Mouse (Mus musculus) kidney, embryonic 16.5 days (tissue): ENCODE data around the gene Bcl2l1. TPM values are rescaled to one million over a fixed set of nuclear protein-coding genes. Genes with fewer than 3 reads are reported as not detected.

Source experiments
- ATAC-seq: fragments of 200-750 bp; cut with Nextera tagmentation; 2 replicates; pipeline ENCODE4 v1.8.0; 2017; ENCODE audit warnings: moderate TSS enrichment; ENCODE audit not compliant: low FRiP score, low TSS enrichment
- H3K27ac ChIP-seq: fragments of 300-500 bp; sonication (generic); 2 replicates; pipeline ENCODE4 v1.5.1; 2014; ENCODE audit warnings: low read length
- H3K27me3 ChIP-seq: fragments of 300-500 bp; sonication (generic); 2 replicates; pipeline ENCODE4 v1.6.1; 2014; ENCODE audit warnings: low read length, control low read depth, mixed read lengths; ENCODE audit not compliant: insufficient read depth
- H3K36me3 ChIP-seq: fragments of 300-500 bp; sonication (generic); 2 replicates; pipeline ENCODE4 v1.6.1; 2014; ENCODE audit warnings: low read length, control low read depth, mixed read lengths; ENCODE audit not compliant: insufficient read depth
- H3K4me1 ChIP-seq: fragments of 300-500 bp; sonication (generic); 2 replicates; pipeline ENCODE4 v1.6.1; 2014; ENCODE audit warnings: low read length, control low read depth, mixed read lengths; ENCODE audit not compliant: insufficient read depth
- H3K4me2 ChIP-seq: fragments of 300-500 bp; sonication (generic); replicated peaks from 2 replicates; pipeline ENCODE4 v1.6.1; 2014; ENCODE audit warnings: low read depth, low read length
- H3K4me3 ChIP-seq: fragments of 300-500 bp; sonication (generic); 2 replicates; pipeline ENCODE4 v1.5.1; 2014; ENCODE audit warnings: mild to moderate bottlenecking, low read length
- H3K9ac ChIP-seq: fragments of 300-500 bp; sonication (generic); replicated peaks from 2 replicates; pipeline ENCODE4 v1.6.1; 2014; ENCODE audit warnings: low read length
- H3K9me3 ChIP-seq: fragments of 300-500 bp; sonication (generic); 2 replicates; pipeline ENCODE4 v1.6.1; 2016; ENCODE audit warnings: low read length, control low read depth
- WGBS: fragments of 180-500 bp; shearing (Covaris S2); extraction: QIAGEN DNeasy Blood & Tissue Kit; methylation state at CpG from one replicate; pipeline ENCODE4 v1.1.7; 2014; 5-methylcytosine and 5-hydroxymethylcytosine counted together
- polyA plus RNA-seq: library from polyadenylated mRNA; unstranded; fragments of >200 nt; fragmentation: Nextera tagmentation; extraction: Ambion mirVana; gene quantifications from 2 replicates; pipeline ENCODE4 v1.2.1, GENCODE M21; 2015

Bcl2l1 gene
- polyA plus RNA-seq = 113 and 116 TPM in 2 replicates

DNA sequence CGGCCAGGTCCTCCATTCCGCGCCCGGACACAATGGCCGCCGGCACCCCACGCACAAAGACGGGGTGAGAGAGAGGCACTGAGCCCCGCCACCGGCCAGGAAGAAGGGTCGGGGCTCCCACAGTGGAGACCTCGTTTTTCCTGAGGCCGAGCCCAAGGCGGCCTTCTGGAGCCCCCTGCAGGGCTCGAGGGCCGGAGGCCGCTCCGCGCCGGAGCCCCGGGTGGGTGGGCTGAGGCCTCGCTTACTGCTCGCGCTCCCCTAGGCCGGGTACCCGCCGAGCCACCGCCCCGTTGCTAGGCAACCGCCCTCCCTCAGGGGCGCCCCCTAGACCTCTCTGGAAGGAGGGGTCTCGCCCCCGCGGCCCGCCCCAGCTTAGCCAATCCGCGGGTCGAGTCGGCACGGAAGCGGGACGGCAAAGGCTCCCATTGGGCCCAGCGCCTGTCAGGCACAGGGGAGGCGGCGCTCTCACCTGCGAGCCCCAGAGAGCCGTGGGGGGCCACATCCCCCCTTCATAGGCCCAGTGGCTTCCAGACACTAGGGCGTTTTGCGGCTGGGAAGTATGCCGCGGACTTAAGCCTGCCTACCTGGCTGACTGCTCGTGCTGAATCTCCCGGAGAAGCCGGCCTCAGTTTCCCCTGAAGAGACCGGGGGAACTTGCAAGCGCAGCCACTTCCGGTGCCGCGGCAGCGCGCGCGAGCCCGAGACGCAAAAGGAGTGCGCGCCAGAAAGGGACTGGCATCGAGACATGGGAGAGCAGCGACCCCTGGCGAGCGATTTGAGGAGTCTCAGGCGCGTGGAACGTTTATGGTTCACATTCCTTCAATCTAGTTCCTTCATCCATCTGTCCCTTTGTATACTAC, at the start of gene Bcl2l1:
Bcl2l1 (minus strand) TSS at position 710 of the 860 bp plus-strand sequence.
- Histone ChIP-seq H3K36me3 (no peaks in the 10 kb centered on the region), H3K4me1 (peaks cover 38% of the 10 kb centered on the region), H3K9ac (peak within 1 kb of the TSS; percentile 87)

DNA sequence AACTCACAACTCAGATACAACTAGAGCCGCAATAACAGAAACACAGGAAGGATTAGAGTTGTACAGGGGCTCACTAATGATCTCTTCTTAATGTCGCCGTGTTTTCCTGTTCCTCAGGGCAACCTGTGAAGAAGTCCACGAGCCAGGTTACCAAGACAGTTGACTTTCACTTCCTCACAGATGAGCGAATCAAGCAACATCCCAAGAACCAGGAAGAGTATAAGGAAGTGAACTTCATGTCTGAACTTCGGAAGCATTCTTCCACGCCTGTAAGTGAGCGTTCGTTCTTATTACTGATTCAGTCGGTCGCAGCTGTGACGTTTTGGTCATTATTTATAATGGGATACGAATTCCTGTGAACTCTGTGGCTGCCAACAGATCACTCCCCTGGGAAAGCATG, 49.4 kb upstream of the Bcl2l1 start:
- no peak for ATAC-seq
- Histone ChIP-seq H3K36me3 (peaks cover 70% of the 10 kb centered on the region), H3K9ac (no peak overlapping the region), H3K4me1 (no peaks in the 10 kb centered on the region), H3K27me3 (no peaks in the 10 kb centered on the region), H3K27ac (no peak overlapping the region), H3K4me2 (no peak overlapping the region), H3K9me3 (no peaks in the 10 kb centered on the region), H3K4me3 (no peak overlapping the region)
- 86% methylated on average over 13 of the region's 13 CpGs for WGBS

More for the DNA sequence above, at the start of gene Bcl2l1:
- Histone ChIP-seq H3K27me3 (no peaks in the 10 kb centered on the region), H3K4me2 (peak within 1 kb of the TSS; percentile 86), H3K27ac (peak within 1 kb of the TSS; percentile 98), H3K4me3 (peak within 1 kb of the TSS; percentile 74), H3K9me3 (no peaks in the 10 kb centered on the region)
- 0% methylated on average over 68 of the region's 74 CpGs for WGBS
- peak; percentile 95 for ATAC-seq

DNA sequence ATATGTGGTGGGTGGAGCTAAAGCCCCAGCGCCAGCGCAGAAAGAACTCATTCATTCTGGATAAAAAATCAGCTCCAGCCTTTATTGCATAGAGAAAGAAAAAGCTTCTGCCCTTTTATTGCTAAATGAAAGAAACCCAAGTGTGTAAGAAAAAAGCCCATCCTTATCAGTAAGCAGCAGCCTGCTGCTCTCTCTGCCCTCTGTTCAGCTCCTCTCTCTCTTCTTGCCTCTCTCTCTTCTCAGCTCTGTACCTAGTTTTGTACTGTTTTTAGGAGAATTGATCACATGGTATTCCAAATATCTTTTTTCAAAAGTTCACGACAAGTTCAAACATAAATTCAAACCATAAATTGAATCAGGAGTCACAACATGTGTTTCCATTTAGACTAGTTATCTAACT, 46.7 kb upstream of the Bcl2l1 start:
- no peaks in the 10 kb centered on the region for H3K4me1 ChIP-seq
- no peak overlapping the region for H3K9ac ChIP-seq
- no peak overlapping the region for H3K27ac ChIP-seq
- no peak for ATAC-seq
- H3K36me3 ChIP-seq = peaks cover 58% of the 10 kb centered on the region
- WGBS = 82% methylated on average over 3 of the region's 3 CpGs
- H3K4me2 ChIP-seq = no peak overlapping the region
- no peak overlapping the region for H3K4me3 ChIP-seq
- no peaks in the 10 kb centered on the region for H3K27me3 ChIP-seq
- H3K9me3 ChIP-seq = no peaks in the 10 kb centered on the region

DNA sequence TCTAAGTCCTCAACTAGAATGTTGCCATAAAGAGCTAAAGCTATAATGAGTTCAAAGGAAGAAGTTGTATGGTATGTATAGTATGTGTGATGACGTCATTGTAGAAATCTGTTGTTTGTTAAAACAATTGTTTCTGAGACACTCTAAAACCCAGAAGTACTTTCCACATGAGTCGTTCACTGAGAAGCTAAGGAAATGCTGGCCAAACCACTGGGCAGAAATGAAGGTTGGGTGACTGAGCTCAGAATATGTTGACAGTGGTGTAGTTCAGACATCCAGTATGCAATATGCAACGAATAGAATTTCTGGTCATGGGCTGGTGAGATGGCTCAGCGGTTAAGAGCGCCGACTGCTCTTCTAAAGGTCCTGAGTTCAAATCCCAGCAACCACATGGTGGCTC, 31.8 kb upstream of the Bcl2l1 start:
- Histone ChIP-seq H3K4me2 (no peak overlapping the region), H3K9me3 (no peaks in the 10 kb centered on the region), H3K27ac (no peak overlapping the region), H3K36me3 (peaks cover 22% of the 10 kb centered on the region), H3K4me1 (no peaks in the 10 kb centered on the region), H3K9ac (no peak overlapping the region), H3K4me3 (no peak overlapping the region), H3K27me3 (no peaks in the 10 kb centered on the region)
- ATAC-seq = no peak
- WGBS = 93% methylated on average over 6 of the region's 6 CpGs

DNA sequence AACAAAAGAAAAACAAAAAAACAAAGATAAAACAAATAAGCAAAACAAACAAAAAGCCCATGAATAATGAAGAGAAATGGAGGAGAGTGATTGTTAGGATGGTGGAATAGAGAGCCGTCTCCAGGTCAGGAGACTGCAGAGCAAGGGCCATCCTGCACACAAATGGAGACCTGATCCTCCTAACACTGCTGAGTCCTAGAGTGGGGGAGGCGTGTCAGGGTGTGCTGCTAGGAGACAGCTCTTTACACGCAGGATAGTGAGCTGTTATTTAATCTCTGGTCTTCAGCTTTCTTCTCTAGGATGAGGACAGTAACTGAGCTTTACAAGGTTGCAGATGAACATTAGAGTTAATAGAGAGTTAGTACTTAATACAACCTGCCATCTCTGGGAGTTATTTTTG, 31.1 kb upstream of the Bcl2l1 start:
- H3K9ac ChIP-seq = no peak overlapping the region
- no peak overlapping the region for H3K27ac ChIP-seq
- H3K9me3 ChIP-seq = no peaks in the 10 kb centered on the region
- 45% methylated on average over 3 of the region's 3 CpGs for WGBS
- 0 out of 2 replicates have a peak, but pooled peaks have one; percentile 74 for ATAC-seq
- H3K4me3 ChIP-seq = no peak overlapping the region
- peaks cover 21% of the 10 kb centered on the region; the same call in 1 of the 2 replicates for H3K36me3 ChIP-seq
- no peak overlapping the region for H3K4me2 ChIP-seq
- no peaks in the 10 kb centered on the region for H3K4me1 ChIP-seq
- H3K27me3 ChIP-seq = no peaks in the 10 kb centered on the region

DNA sequence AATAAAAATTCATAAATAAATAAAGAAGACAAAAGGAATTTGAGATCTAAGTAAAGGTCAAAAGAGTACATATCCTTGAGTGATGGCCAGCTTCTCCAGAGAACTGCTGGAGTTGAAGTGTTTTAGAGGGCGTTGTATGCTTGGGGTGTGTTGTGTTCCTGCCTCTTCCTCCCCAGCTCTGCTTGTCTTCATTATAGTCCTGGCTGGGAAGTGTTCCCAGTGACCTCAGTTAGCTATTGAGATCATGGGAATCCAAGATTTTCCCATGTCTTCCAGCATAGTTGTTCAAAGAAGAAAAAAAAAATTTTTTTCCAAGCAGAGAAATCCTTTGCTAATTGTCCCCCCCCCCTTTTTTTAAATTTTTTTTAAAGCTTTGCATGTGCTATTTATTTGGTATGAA, 30.4 kb upstream of the Bcl2l1 start:
- H3K36me3 ChIP-seq = peaks cover 19% of the 10 kb centered on the region; the same call in 1 of the 2 replicates
- no peaks in the 10 kb centered on the region for H3K9me3 ChIP-seq
- no peaks in the 10 kb centered on the region for H3K4me1 ChIP-seq

DNA sequence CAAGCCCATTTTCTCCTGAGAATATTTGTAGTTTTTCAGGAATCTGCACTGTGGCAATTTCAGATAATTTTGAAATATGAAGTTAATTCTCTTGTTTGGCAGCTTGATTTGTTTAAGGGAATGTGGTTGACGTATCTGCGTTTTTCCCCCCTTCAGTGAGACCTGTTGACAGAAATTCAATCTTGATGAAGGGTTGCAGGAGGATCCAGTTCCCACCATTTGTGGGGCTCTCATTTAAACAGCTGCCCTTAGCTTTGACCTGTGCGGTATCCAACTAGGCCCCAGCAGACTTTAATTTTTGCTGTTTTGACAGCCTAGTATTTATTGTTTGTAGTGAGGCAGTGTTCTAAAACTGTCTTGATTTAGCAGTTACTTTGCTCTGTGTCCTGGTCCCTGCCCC, 28.0 kb upstream of the Bcl2l1 start:
- 59% methylated on average over 3 of the region's 3 CpGs for WGBS
- no peak for ATAC-seq
- H3K4me2 ChIP-seq = no peak overlapping the region
- H3K9me3 ChIP-seq = no peaks in the 10 kb centered on the region
- H3K4me1 ChIP-seq = no peaks in the 10 kb centered on the region
- H3K36me3 ChIP-seq = peaks cover 30% of the 10 kb centered on the region
- no peak overlapping the region for H3K9ac ChIP-seq
- no peaks in the 10 kb centered on the region for H3K27me3 ChIP-seq
- H3K4me3 ChIP-seq = no peak overlapping the region
- H3K27ac ChIP-seq = no peak overlapping the region

More for the DNA sequence above, 30.4 kb upstream of the Bcl2l1 start:
- Histone ChIP-seq H3K4me2 (no peak overlapping the region), H3K27ac (no peak overlapping the region), H3K27me3 (no peaks in the 10 kb centered on the region), H3K4me3 (no peak overlapping the region), H3K9ac (no peak overlapping the region)
- no peak for ATAC-seq
- WGBS = 70% methylated on average over 1 of the region's 1 CpGs

DNA sequence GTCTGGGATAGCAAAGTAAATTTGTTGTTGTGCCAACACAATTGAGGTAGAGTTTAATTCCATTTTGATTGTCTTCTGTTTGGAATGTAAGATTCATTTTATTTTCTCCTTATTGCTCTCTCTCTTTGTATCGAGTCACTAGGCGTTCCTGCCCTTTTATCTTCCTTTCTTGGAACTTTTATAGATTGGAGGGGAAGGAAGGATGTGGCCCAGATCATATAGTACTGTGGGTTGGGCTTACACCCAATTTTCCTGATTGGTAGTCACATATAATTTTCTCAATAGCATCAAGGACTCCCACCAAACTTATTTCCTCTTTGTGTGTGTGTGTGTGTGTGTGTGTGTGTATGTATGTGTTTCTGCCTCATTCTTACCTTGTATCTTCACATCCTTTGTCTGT, 16.9 kb upstream of the Bcl2l1 start:
- Histone ChIP-seq H3K9me3 (no peaks in the 10 kb centered on the region), H3K4me1 (peaks cover 18% of the 10 kb centered on the region), H3K27ac (peak overlapping the region; percentile 88), H3K9ac (peak overlapping the region; percentile 90), H3K27me3 (no peaks in the 10 kb centered on the region), H3K4me3 (peak overlapping the region; percentile 97), H3K4me2 (peak overlapping the region; percentile 58), H3K36me3 (peaks cover 7% of the 10 kb centered on the region; the same call in 1 of the 2 replicates)
- ATAC-seq = no peak
- WGBS = 0% methylated on average over 2 of the region's 2 CpGs

DNA sequence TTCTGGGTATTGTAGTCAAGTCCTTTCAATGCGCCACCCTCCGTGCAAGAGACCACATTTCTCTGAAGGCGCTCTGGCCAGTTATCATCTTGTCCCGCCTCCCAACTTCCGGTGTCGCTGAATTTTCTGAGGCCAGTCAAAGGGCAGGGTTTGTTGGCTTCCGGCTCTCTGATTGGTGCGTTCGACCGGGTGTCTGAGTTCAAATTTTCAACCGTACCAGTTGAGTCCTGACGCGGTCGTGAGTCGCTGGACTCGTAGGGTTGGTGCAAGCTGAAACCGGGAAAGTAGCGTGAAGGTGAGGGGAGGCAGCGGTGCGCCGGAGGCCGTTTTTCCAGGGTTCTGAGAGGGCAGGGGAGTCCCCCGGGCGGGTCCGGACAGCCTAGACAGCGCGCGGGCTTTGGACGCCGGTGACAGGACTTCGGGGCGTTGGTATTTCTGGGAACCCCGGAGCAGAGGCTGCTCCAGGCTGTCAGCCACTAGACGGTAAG, 16.3 kb upstream of the Bcl2l1 start, which contains the start of gene Tpx2:
Tpx2 (plus strand) TSS at position 150 of the 488 bp plus-strand sequence.
- H3K36me3 ChIP-seq = peaks cover 6% of the 10 kb centered on the region; the same call in 1 of the 2 replicates
- H3K9ac ChIP-seq = peak within 1 kb of the TSS; percentile 90
- 0% methylated on average over 34 of the region's 34 CpGs for WGBS
- H3K4me2 ChIP-seq = peak within 1 kb of the TSS; percentile 58
- H3K4me3 ChIP-seq = peak within 1 kb of the TSS; percentile 97
- peak within 1 kb of the TSS; percentile 88 for H3K27ac ChIP-seq
- H3K27me3 ChIP-seq = no peaks in the 10 kb centered on the region
- peak; percentile 97 for ATAC-seq
- no peaks in the 10 kb centered on the region for H3K9me3 ChIP-seq
- peaks cover 18% of the 10 kb centered on the region for H3K4me1 ChIP-seq
